Mouse (Mus musculus): ENCODE results near the gene Olfr1344. TPM values are rescaled to one million over a fixed set of nuclear protein-coding genes. Genes with fewer than 3 reads are reported as not detected.
"Not testable (repeated sequence)": the region's sequence is repeated elsewhere in the genome, so short reads cannot be mapped to it uniquely, and the experiment has no call there.

Olfr1344 gene
- polyA plus RNA-seq, 1 experiment from 2014 or later = not detected

GRCm38 (mm10) chr7:6447771-6448170, 9.3 kb downstream of the Olfr1344 start:
- H3K27me3 ChIP-seq = no peaks in the 10 kb centered on the region
- H3K4me2 ChIP-seq = no peak overlapping the region
- no peak overlapping the region for H3K9ac ChIP-seq
- H3K9me3 ChIP-seq = peaks cover 18% of the 10 kb centered on the region; the same call in 1 of the 2 replicates
- no peak overlapping the region for H3K4me3 ChIP-seq
- no peak overlapping the region for H3K27ac ChIP-seq
- 88% methylated on average over 5 of the region's 5 CpGs for WGBS
- ATAC-seq (ENCODE audit: insufficient number of reproducible peaks, insufficient read depth, low FRiP score, low TSS enrichment, low read depth) = no peak
- H3K4me1 ChIP-seq = no peaks in the 10 kb centered on the region
- H3K36me3 ChIP-seq = no peaks in the 10 kb centered on the region

DNA sequence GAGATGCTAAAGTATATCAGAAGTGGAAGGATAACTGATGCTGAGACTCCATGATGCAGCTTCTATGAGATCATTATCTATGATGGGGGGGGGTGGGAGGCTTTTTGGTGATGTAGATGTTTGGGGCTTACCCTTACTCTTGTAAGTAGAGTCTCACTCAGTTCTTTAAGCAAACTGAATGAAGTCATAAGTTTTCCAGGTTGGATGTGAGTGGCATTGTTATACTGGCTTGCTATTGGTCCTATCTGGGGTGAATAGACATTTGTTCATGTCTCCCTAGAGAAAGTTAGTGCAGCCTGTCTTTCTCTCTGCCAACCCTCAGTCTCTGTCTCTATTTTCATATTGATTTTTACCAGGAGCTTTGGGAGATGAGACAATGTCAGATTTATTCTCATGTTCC, 17.4 kb downstream of the Olfr1344 start, which contains the start of gene Olfr1336:
Gene Olfr1336, plus strand, starts transcription at position 301 of the 400 bp plus-strand sequence.
- Histone ChIP-seq H3K9me3 (peaks cover 5% of the 10 kb centered on the region; the same call in 1 of the 2 replicates), H3K27ac (no peak within 1 kb of the TSS), H3K4me2 (no peak within 1 kb of the TSS), H3K4me3 (no peak within 1 kb of the TSS), H3K4me1 (no peaks in the 10 kb centered on the region), H3K27me3 (no peaks in the 10 kb centered on the region), H3K9ac (no peak within 1 kb of the TSS), H3K36me3 (no peaks in the 10 kb centered on the region)
- ATAC-seq (ENCODE audit: insufficient number of reproducible peaks, insufficient read depth, low FRiP score, low TSS enrichment, low read depth) = no peak

DNA sequence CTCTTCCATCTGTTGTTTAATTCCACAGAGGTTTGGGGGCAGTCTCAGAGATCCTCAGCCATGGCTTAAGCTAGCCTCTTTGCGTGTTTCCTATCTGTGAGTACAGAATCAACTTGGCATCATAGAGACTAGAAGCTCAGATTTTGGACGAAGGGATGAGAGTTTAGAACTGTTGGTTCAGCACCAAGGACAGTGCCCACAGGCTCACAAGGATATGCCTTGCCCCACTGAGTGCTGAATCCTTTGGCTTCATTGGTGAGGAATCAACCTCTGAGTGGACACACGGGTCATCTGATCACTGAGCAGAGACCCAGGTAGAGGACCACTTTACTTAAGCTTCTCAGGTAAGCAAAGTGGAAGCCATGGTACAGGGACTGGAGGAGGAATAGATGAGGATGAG, 17.9 kb downstream of the Olfr1344 start:
- Histone ChIP-seq H3K4me1 (no peaks in the 10 kb centered on the region), H3K9ac (no peak overlapping the region), H3K36me3 (no peaks in the 10 kb centered on the region), H3K9me3 (peaks cover 5% of the 10 kb centered on the region; the same call in 1 of the 2 replicates), H3K27me3 (no peaks in the 10 kb centered on the region), H3K4me2 (no peak overlapping the region), H3K27ac (no peak overlapping the region), H3K4me3 (no peak overlapping the region)
- no peak for ATAC-seq (ENCODE audit: insufficient number of reproducible peaks, insufficient read depth, low FRiP score, low TSS enrichment, low read depth)
- WGBS = 47% methylated on average over 3 of the region's 3 CpGs

DNA sequence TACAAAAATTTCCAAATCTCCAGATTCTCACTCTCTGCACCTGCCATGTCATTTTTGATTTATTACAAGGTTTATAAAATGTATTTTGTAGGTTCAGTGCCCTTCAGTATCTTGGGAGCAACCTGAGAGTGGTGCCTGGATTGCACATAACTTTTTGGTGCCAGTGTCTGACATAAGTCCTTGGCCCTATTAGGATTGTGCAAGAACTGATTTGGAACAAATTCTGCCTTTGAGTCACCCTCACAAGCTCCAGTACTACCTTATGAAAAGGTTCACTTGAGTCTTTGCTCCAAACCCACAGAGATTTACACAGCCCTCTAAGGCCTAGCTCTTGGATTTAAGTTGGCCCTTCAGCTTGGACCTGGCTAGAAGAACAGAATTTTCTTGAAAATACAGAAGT, 28.5 kb downstream of the Olfr1344 start, which contains the start of gene Olfr1346:
Gene Olfr1346, plus strand, starts transcription at position 151 of the 400 bp plus-strand sequence.
- Histone ChIP-seq H3K4me1 (no peaks in the 10 kb centered on the region), H3K4me3 (no peak within 1 kb of the TSS), H3K4me2 (no peak within 1 kb of the TSS), H3K9ac (no peak within 1 kb of the TSS), H3K27me3 (no peaks in the 10 kb centered on the region), H3K27ac (no peak within 1 kb of the TSS), H3K9me3 (0 out of 2 replicates have a peak, but pooled peaks cover 3% of the 10 kb centered on the region), H3K36me3 (no peaks in the 10 kb centered on the region)
- ATAC-seq (ENCODE audit: insufficient number of reproducible peaks, insufficient read depth, low FRiP score, low TSS enrichment, low read depth) = no peak

DNA sequence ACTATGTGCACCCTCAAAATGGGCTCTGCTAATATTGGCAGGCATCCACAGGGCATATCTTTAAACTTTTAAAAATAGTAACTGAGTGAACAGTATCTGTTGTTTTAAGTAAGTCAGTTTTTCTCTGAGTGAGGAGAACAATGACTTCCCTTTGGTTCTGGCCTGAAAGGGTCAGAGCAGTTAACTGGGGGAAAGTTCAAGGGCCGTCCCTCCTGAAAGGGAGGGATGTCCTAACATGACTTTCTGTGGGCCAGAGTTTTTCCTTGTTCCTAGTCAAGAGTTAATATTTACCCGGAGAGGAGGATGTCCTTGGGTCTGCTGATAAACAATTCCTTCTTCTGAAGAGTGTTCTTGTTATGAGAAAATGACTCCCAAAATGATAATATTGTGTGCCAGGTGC, 39.1 kb downstream of the Olfr1344 start:
- H3K4me3 ChIP-seq; H3K4me1 ChIP-seq; H3K9ac ChIP-seq; H3K27me3 ChIP-seq; H3K36me3 ChIP-seq; H3K27ac ChIP-seq; ATAC-seq (ENCODE audit: insufficient number of reproducible peaks, insufficient read depth, low FRiP score, low TSS enrichment, low read depth); H3K4me2 ChIP-seq: not testable (repeated sequence)
- peaks cover 12% of the 10 kb centered on the region for H3K9me3 ChIP-seq
- 82% methylated on average over 2 of the region's 2 CpGs for whole genome bisulfite sequencing

DNA sequence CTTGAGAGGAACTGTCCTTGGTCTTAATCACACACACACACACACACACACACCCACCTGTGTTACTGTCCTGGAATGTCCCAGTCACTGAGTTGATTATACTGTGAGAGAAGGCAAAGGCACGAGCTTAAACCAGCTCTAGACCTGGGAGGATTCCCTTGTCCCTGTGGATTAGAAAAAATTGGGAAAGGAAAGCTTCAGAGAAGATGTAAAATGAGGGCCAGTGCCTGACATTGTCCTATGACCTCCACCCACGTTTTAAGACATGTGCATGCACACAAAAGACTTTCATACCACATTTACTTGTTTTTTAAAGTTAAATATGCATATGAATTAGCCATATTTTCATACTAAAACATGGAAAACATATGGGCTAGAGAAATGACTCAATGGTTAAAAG, 48.4 kb downstream of the Olfr1344 start, which contains the start of gene Olfr5:
Gene Olfr5, minus strand, starts transcription at position 101 of the 400 bp plus-strand sequence.
- no peak within 1 kb of the TSS for H3K9ac ChIP-seq
- H3K4me2 ChIP-seq = no peak within 1 kb of the TSS
- H3K4me3 ChIP-seq = no peak within 1 kb of the TSS
- 24% methylated on average over 2 of the region's 2 CpGs for WGBS
- H3K27ac ChIP-seq = no peak within 1 kb of the TSS
- H3K9me3 ChIP-seq = 0 out of 2 replicates have a peak, but pooled peaks cover 5% of the 10 kb centered on the region
- H3K4me1 ChIP-seq = no peaks in the 10 kb centered on the region
- H3K36me3 ChIP-seq = no peaks in the 10 kb centered on the region
- no peak for ATAC-seq (ENCODE audit: insufficient number of reproducible peaks, insufficient read depth, low FRiP score, low TSS enrichment, low read depth)
- no peaks in the 10 kb centered on the region for H3K27me3 ChIP-seq

Other genes with a start within 250 kb of the Olfr1344 start
- not detected in 2 replicates for gene Galp, start 241.6 kb upstream of the Olfr1344 start, polyA plus RNA-seq (2015; fragmentation: Nextera tagmentation; extraction: Ambion mirVana)
- gene Zscan5b, start 216.4 kb upstream of the Olfr1344 start, polyA plus RNA-seq (2015; fragmentation: Nextera tagmentation; extraction: Ambion mirVana) = not detected in 2 replicates
- not detected in 2 replicates for gene Epp13, start 186.0 kb upstream of the Olfr1344 start, polyA plus RNA-seq (2015; fragmentation: Nextera tagmentation; extraction: Ambion mirVana)
- 8.3 and 9.7 TPM in 2 replicates for gene Zfp667, start 152.1 kb upstream of the Olfr1344 start, polyA plus RNA-seq (2015; fragmentation: Nextera tagmentation; extraction: Ambion mirVana)
- gene Zfp583, start 107.4 kb upstream of the Olfr1344 start, polyA plus RNA-seq (2015; fragmentation: Nextera tagmentation; extraction: Ambion mirVana) = 7.8 and 9.2 TPM in 2 replicates
- gene Gm3854, start 94.9 kb upstream of the Olfr1344 start, polyA plus RNA-seq (2015; fragmentation: Nextera tagmentation; extraction: Ambion mirVana) = 3.1 and 4.0 TPM in 2 replicates
- 2.7 and 4.5 TPM in 2 replicates for gene Zfp78, start 75.4 kb upstream of the Olfr1344 start, polyA plus RNA-seq (2015; fragmentation: Nextera tagmentation; extraction: Ambion mirVana)
- 12.8 and 13.7 TPM in 2 replicates for gene Zfp28, start 55.4 kb upstream of the Olfr1344 start, polyA plus RNA-seq (2015; fragmentation: Nextera tagmentation; extraction: Ambion mirVana)
- gene Smim17, start 40.0 kb upstream of the Olfr1344 start, polyA plus RNA-seq (2015; fragmentation: Nextera tagmentation; extraction: Ambion mirVana) = not detected in 2 replicates
- gene Gm20715, start 28.4 kb upstream of the Olfr1344 start, polyA plus RNA-seq (2015; fragmentation: Nextera tagmentation; extraction: Ambion mirVana) = not detected in 2 replicates
- gene Olfr1336, start 17.5 kb downstream of the Olfr1344 start, polyA plus RNA-seq (2015; fragmentation: Nextera tagmentation; extraction: Ambion mirVana) = not detected in 2 replicates
- not detected in 2 replicates for gene Olfr1346, start 28.4 kb downstream of the Olfr1344 start, polyA plus RNA-seq (2015; fragmentation: Nextera tagmentation; extraction: Ambion mirVana)
- gene Olfr5, start 48.3 kb downstream of the Olfr1344 start, polyA plus RNA-seq (2015; fragmentation: Nextera tagmentation; extraction: Ambion mirVana) = not detected in 2 replicates
- gene Olfr1347, start 61.1 kb downstream of the Olfr1344 start, polyA plus RNA-seq (2015; fragmentation: Nextera tagmentation; extraction: Ambion mirVana) = not detected in 2 replicates
- gene Olfr1348, start 70.1 kb downstream of the Olfr1344 start, polyA plus RNA-seq (2015; fragmentation: Nextera tagmentation; extraction: Ambion mirVana) = not detected in 2 replicates
- not detected in 2 replicates for gene Olfr1349, start 84.3 kb downstream of the Olfr1344 start, polyA plus RNA-seq (2015; fragmentation: Nextera tagmentation; extraction: Ambion mirVana)
- gene Olfr1350, start 126.2 kb downstream of the Olfr1344 start, polyA plus RNA-seq (2015; fragmentation: Nextera tagmentation; extraction: Ambion mirVana) = not detected in 2 replicates